Mouse (Mus musculus) intestine, embryonic 14.5 days (tissue): ENCODE measurements around the gene Med18. TPM values are rescaled to one million over a fixed set of nuclear protein-coding genes. Genes with fewer than 3 reads are reported as not detected.
"Not testable (repeated sequence)": the region's sequence is repeated elsewhere in the genome, so short reads cannot be mapped to it uniquely, and the experiment has no call there.

Experiments
- ATAC-seq: fragments of 200-750 bp; cut with Nextera tagmentation; replicated peaks from 2 replicates; pipeline ENCODE4 v1.8.0; 2017; ENCODE audit warnings: low read depth, moderate number of reproducible peaks, moderate TSS enrichment, moderate library complexity; ENCODE audit not compliant: low FRiP score, low TSS enrichment
- DNase-seq: peaks from one replicate; pipeline ENCODE4 v3.0.0-alpha.2; 2018; ENCODE audit warnings: low spot score
- H3K27ac ChIP-seq: fragments of 300-500 bp; sonication (generic); 2 replicates; pipeline ENCODE4 v1.5.1; 2014; ENCODE audit warnings: low read depth, mild to moderate bottlenecking, control low read depth
- H3K27me3 ChIP-seq: fragments of 300-500 bp; sonication (generic); replicated peaks from 2 replicates; pipeline ENCODE4 v1.6.1; 2014; ENCODE audit warnings: low read length, control low read depth; ENCODE audit not compliant: control insufficient read depth, insufficient read depth
- H3K36me3 ChIP-seq: fragments of 300-500 bp; sonication (generic); 2 replicates; pipeline ENCODE4 v1.6.1; 2014; ENCODE audit warnings: low read length, control low read depth; ENCODE audit not compliant: control insufficient read depth, insufficient read depth
- H3K4me1 ChIP-seq: fragments of 300-500 bp; sonication (generic); replicated peaks from 2 replicates; pipeline ENCODE4 v1.6.1; 2014; ENCODE audit warnings: low read length, control low read depth, mixed read lengths; ENCODE audit not compliant: control insufficient read depth, insufficient read depth
- H3K4me2 ChIP-seq: fragments of 300-500 bp; sonication (generic); 2 replicates; pipeline ENCODE4 v1.6.1; 2014; ENCODE audit warnings: low read length
- H3K4me3 ChIP-seq: fragments of 300-500 bp; sonication (generic); 2 replicates; pipeline ENCODE4 v1.5.1; 2014; ENCODE audit warnings: low read depth, low read length, control low read depth, mixed read lengths
- H3K9ac ChIP-seq: fragments of 300-500 bp; sonication (generic); 2 replicates; pipeline ENCODE4 v1.6.1; 2014; ENCODE audit warnings: mild to moderate bottlenecking, low read length
- H3K9me3 ChIP-seq: fragments of 300-500 bp; sonication (generic); 2 replicates; pipeline ENCODE4 v1.6.1; 2016; ENCODE audit warnings: low read length, control low read depth; ENCODE audit not compliant: control insufficient read depth
- WGBS: fragments of 180-500 bp; shearing (Covaris S2); extraction: QIAGEN DNeasy Blood & Tissue Kit; methylation state at CpG from one replicate; pipeline ENCODE4 v1.1.7; 2014; 5-methylcytosine and 5-hydroxymethylcytosine counted together
- polyA plus RNA-seq: library from polyadenylated mRNA; unstranded; fragments of >200 nt; fragmentation: Nextera tagmentation; extraction: Ambion mirVana; gene quantifications from 2 replicates; pipeline ENCODE4 v1.2.1, GENCODE M21; 2014

The Med18 gene
- polyA plus RNA-seq, 1 experiment from 2014 or later, result 11.4 TPM

- DNase-seq, result no peak
- Histone ChIP-seq H3K27me3 (no peaks in the 10 kb centered on the region), H3K27ac (no peak overlapping the region), H3K9ac (no peak overlapping the region), H3K4me3 (no peak overlapping the region), H3K9me3 (no peaks in the 10 kb centered on the region), H3K36me3 (peaks cover 7% of the 10 kb centered on the region; the same call in 1 of the 2 replicates), H3K4me2 (no peak overlapping the region), H3K4me1 (no peaks in the 10 kb centered on the region)
- no peak for ATAC-seq
- WGBS, result 81% methylated on average over 3 of the region's 3 CpGs
Observed at GRCm38 (mm10) chr4:132488521-132488920, 24.8 kb upstream of the Med18 start.

- H3K4me3 ChIP-seq, result no peak overlapping the region
- H3K27ac ChIP-seq, result no peak overlapping the region
- H3K4me1 ChIP-seq, result no peaks in the 10 kb centered on the region
- ATAC-seq, result 0 out of 2 replicates have a peak, but pooled peaks have one; percentile 53
- no peaks in the 10 kb centered on the region for H3K27me3 ChIP-seq
- WGBS, result 47% methylated on average over 5 of the region's 5 CpGs
- H3K36me3 ChIP-seq, result no peaks in the 10 kb centered on the region
- no peak overlapping the region for H3K4me2 ChIP-seq
- H3K9ac ChIP-seq, result no peak overlapping the region
- DNase-seq, result no peak
- H3K9me3 ChIP-seq, result no peaks in the 10 kb centered on the region
Observed at GRCm38 (mm10) chr4:132484820-132485219, 21.1 kb upstream of the Med18 start.

- Histone ChIP-seq H3K27me3 (no peaks in the 10 kb centered on the region), H3K27ac (no peak overlapping the region), H3K4me1 (no peaks in the 10 kb centered on the region), H3K9me3 (no peaks in the 10 kb centered on the region), H3K4me3 (no peak overlapping the region), H3K4me2 (no peak overlapping the region), H3K9ac (no peak overlapping the region), H3K36me3 (no peaks in the 10 kb centered on the region)
- DNase-seq, result no peak
- ATAC-seq, result no peak
- 71% methylated on average over 4 of the region's 4 CpGs for WGBS
Observed at GRCm38 (mm10) chr4:132484231-132484630, 20.5 kb upstream of the Med18 start.

- H3K9ac ChIP-seq, result no peak overlapping the region
- no peaks in the 10 kb centered on the region for H3K27me3 ChIP-seq
- H3K4me2 ChIP-seq, result no peak overlapping the region
- H3K4me1 ChIP-seq, result no peaks in the 10 kb centered on the region
- 72% methylated on average over 13 of the region's 13 CpGs for WGBS
- H3K4me3 ChIP-seq, result no peak overlapping the region
- DNase-seq, result no peak
- H3K36me3 ChIP-seq, result no peaks in the 10 kb centered on the region
- H3K27ac ChIP-seq, result no peak overlapping the region
- no peaks in the 10 kb centered on the region for H3K9me3 ChIP-seq
- no peak for ATAC-seq
Observed at GRCm38 (mm10) chr4:132482956-132483608, 19.4 kb upstream of the Med18 start.

GRCm38 (mm10) chr4:132482104-132482503 lies 18.4 kb upstream of the Med18 start:
- not testable (repeated sequence) for H3K4me3 ChIP-seq, H3K36me3 ChIP-seq, H3K4me1 ChIP-seq, H3K9me3 ChIP-seq, DNase-seq, H3K27ac ChIP-seq, ATAC-seq, H3K9ac ChIP-seq, H3K27me3 ChIP-seq, H3K4me2 ChIP-seq
- 59% methylated on average over 3 of the region's 3 CpGs for WGBS

GRCm38 (mm10) chr4:132477833-132478232 lies 14.1 kb upstream of the Med18 start:
- Histone ChIP-seq H3K4me2 (no peak overlapping the region), H3K27me3 (no peaks in the 10 kb centered on the region), H3K27ac (no peak overlapping the region), H3K4me3 (no peak overlapping the region), H3K9ac (no peak overlapping the region), H3K4me1 (no peaks in the 10 kb centered on the region), H3K36me3 (no peaks in the 10 kb centered on the region), H3K9me3 (no peaks in the 10 kb centered on the region)
- DNase-seq (no peak), ATAC-seq (no peak)
- 85% methylated on average over 8 of the region's 8 CpGs for WGBS

- DNase-seq (no peak), ATAC-seq (no peak)
- H3K4me2 ChIP-seq, result no peak overlapping the region
- H3K4me1 ChIP-seq, result no peaks in the 10 kb centered on the region
- H3K9me3 ChIP-seq, result no peaks in the 10 kb centered on the region
- H3K27me3 ChIP-seq, result no peaks in the 10 kb centered on the region
- H3K4me3 ChIP-seq, result no peak overlapping the region
- H3K27ac ChIP-seq, result no peak overlapping the region
- H3K36me3 ChIP-seq, result no peaks in the 10 kb centered on the region
- H3K9ac ChIP-seq, result no peak overlapping the region
- 64% methylated on average over 13 of the region's 13 CpGs for WGBS
Observed at GRCm38 (mm10) chr4:132475895-132476878, 12.5 kb upstream of the Med18 start.

- 74% methylated on average over 4 of the region's 4 CpGs for WGBS
- Histone ChIP-seq H3K27ac (no peak overlapping the region), H3K9me3 (no peaks in the 10 kb centered on the region), H3K4me1 (no peaks in the 10 kb centered on the region), H3K27me3 (no peaks in the 10 kb centered on the region), H3K4me2 (no peak overlapping the region), H3K9ac (no peak overlapping the region), H3K36me3 (no peaks in the 10 kb centered on the region), H3K4me3 (no peak overlapping the region)
- no peak for DNase-seq
- no peak for ATAC-seq
Observed at GRCm38 (mm10) chr4:132474631-132475030, 10.9 kb upstream of the Med18 start.
